Mouse (Mus musculus) lung, embryonic 16.5 days (tissue): ENCODE results near the gene Tob2. TPM values are rescaled to one million over a fixed set of nuclear protein-coding genes. Genes with fewer than 3 reads are reported as not detected.
A peak's percentile ranks its signal among the peaks of the same experiment; 100 is the strongest.

Experiments used
- ATAC-seq: fragments of 200-750 bp; cut with Nextera tagmentation; 2 replicates; pipeline ENCODE4 v1.8.0; 2017; ENCODE audit warnings: low read depth, mild to moderate bottlenecking, moderate library complexity
- H3K27ac ChIP-seq: fragments of 300-500 bp; sonication (generic); 2 replicates; pipeline ENCODE4 v1.5.1; 2014; ENCODE audit warnings: mild to moderate bottlenecking, control low read depth, low read length
- H3K27me3 ChIP-seq: fragments of 300-500 bp; sonication (generic); 2 replicates; pipeline ENCODE4 v1.6.1; 2014; ENCODE audit warnings: low read depth, low read length, mixed read lengths; ENCODE audit not compliant: control insufficient read depth, insufficient read depth
- H3K36me3 ChIP-seq: fragments of 300-500 bp; sonication (generic); 2 replicates; pipeline ENCODE4 v1.6.1; 2014; ENCODE audit warnings: low read length; ENCODE audit not compliant: control insufficient read depth, insufficient read depth
- H3K4me1 ChIP-seq: fragments of 300-500 bp; sonication (generic); replicated peaks from 2 replicates; pipeline ENCODE4 v1.6.1; 2014; ENCODE audit warnings: low read length, mixed read lengths; ENCODE audit not compliant: control insufficient read depth, insufficient read depth
- H3K4me2 ChIP-seq: fragments of 300-500 bp; sonication (generic); 2 replicates; pipeline ENCODE4 v1.6.1; 2014; ENCODE audit warnings: low read depth, low read length, control low read depth
- H3K4me3 ChIP-seq: fragments of 300-500 bp; sonication (generic); 2 replicates; pipeline ENCODE4 v1.5.1; 2014; ENCODE audit warnings: mild to moderate bottlenecking, low read length, control low read depth
- H3K9ac ChIP-seq: fragments of 300-500 bp; sonication (generic); 2 replicates; pipeline ENCODE4 v1.6.1; 2014; ENCODE audit warnings: low read length, control low read depth
- H3K9me3 ChIP-seq: fragments of 300-500 bp; sonication (generic); 2 replicates; pipeline ENCODE4 v1.6.1; 2016; ENCODE audit warnings: low read length; ENCODE audit not compliant: control insufficient read depth
- WGBS: fragments of 180-500 bp; shearing (Covaris S2); extraction: QIAGEN DNeasy Blood & Tissue Kit; methylation state at CpG from one replicate; pipeline ENCODE4 v1.1.7; 2014; 5-methylcytosine and 5-hydroxymethylcytosine counted together
- polyA plus RNA-seq: library from polyadenylated mRNA; unstranded; fragments of >200 nt; fragmentation: Nextera tagmentation; extraction: Ambion mirVana; gene quantifications from 2 replicates; pipeline ENCODE4 v1.2.1, GENCODE M21; 2015

Tob2 gene
- polyA plus RNA-seq, 1 experiment from 2014 or later: 36.0 TPM

- 45% methylated on average over 3 of the region's 3 CpGs for WGBS
- Histone ChIP-seq H3K27ac (no peak overlapping the region), H3K27me3 (no peaks in the 10 kb centered on the region), H3K4me1 (peaks cover 33% of the 10 kb centered on the region), H3K4me3 (no peak overlapping the region), H3K9me3 (no peaks in the 10 kb centered on the region), H3K36me3 (no peaks in the 10 kb centered on the region), H3K4me2 (no peak overlapping the region), H3K9ac (no peak overlapping the region)
- no peak for ATAC-seq
Observed at GRCm38 (mm10) chr15:81834171-81834841, 24.3 kb downstream of the Tob2 start.

- Histone ChIP-seq H3K9ac (no peak overlapping the region), H3K9me3 (no peaks in the 10 kb centered on the region), H3K36me3 (no peaks in the 10 kb centered on the region), H3K27ac (no peak overlapping the region), H3K4me2 (no peak overlapping the region), H3K27me3 (no peaks in the 10 kb centered on the region), H3K4me3 (no peak overlapping the region), H3K4me1 (peaks cover 28% of the 10 kb centered on the region)
- no peak for ATAC-seq
- WGBS: 61% methylated on average over 4 of the region's 4 CpGs
Observed at GRCm38 (mm10) chr15:81833481-81833880, 25.1 kb downstream of the Tob2 start.

GRCm38 (mm10) chr15:81832219-81832618, 26.4 kb downstream of the Tob2 start:
- no peaks in the 10 kb centered on the region; the same call in 1 of the 2 replicates for H3K36me3 ChIP-seq
- no peak for ATAC-seq
- H3K9me3 ChIP-seq: no peaks in the 10 kb centered on the region
- H3K27me3 ChIP-seq: no peaks in the 10 kb centered on the region
- no peak overlapping the region for H3K4me2 ChIP-seq
- WGBS: 46% methylated on average over 3 of the region's 3 CpGs
- H3K27ac ChIP-seq: no peak overlapping the region
- peaks cover 24% of the 10 kb centered on the region for H3K4me1 ChIP-seq
- no peak overlapping the region for H3K4me3 ChIP-seq
- H3K9ac ChIP-seq: no peak overlapping the region

- no peaks in the 10 kb centered on the region for H3K27me3 ChIP-seq
- H3K4me3 ChIP-seq: no peak overlapping the region
- H3K9ac ChIP-seq: peak overlapping the region; percentile 24
- H3K27ac ChIP-seq: peak overlapping the region; percentile 42; the same call in 1 of the 2 replicates
- WGBS: 12% methylated on average over 24 of the region's 24 CpGs
- peaks cover 15% of the 10 kb centered on the region for H3K4me1 ChIP-seq
- ATAC-seq: peak; percentile 92
- H3K36me3 ChIP-seq: no peaks in the 10 kb centered on the region; the same call in 1 of the 2 replicates
- peak overlapping the region; percentile 34 for H3K4me2 ChIP-seq
- H3K9me3 ChIP-seq: no peaks in the 10 kb centered on the region
Observed at GRCm38 (mm10) chr15:81831136-81831825, 27.3 kb downstream of the Tob2 start.

GRCm38 (mm10) chr15:81830530-81830929, 28.1 kb downstream of the Tob2 start:
- 85% methylated on average over 4 of the region's 4 CpGs for WGBS
- peaks cover 8% of the 10 kb centered on the region for H3K4me1 ChIP-seq
- no peak for ATAC-seq
- no peaks in the 10 kb centered on the region for H3K27me3 ChIP-seq
- H3K4me3 ChIP-seq: no peak overlapping the region
- H3K9ac ChIP-seq: no peak overlapping the region
- peaks cover 6% of the 10 kb centered on the region; the same call in 1 of the 2 replicates for H3K36me3 ChIP-seq
- H3K9me3 ChIP-seq: no peaks in the 10 kb centered on the region
- no peak overlapping the region for H3K27ac ChIP-seq
- no peak overlapping the region for H3K4me2 ChIP-seq

- no peak overlapping the region for H3K4me3 ChIP-seq
- H3K4me2 ChIP-seq: no peak overlapping the region
- 45% methylated on average over 2 of the region's 2 CpGs for WGBS
- H3K27ac ChIP-seq: no peak overlapping the region
- no peaks in the 10 kb centered on the region for H3K27me3 ChIP-seq
- no peak overlapping the region for H3K9ac ChIP-seq
- ATAC-seq: no peak
- peaks cover 10% of the 10 kb centered on the region for H3K36me3 ChIP-seq
- H3K9me3 ChIP-seq: no peaks in the 10 kb centered on the region
- H3K4me1 ChIP-seq: peaks cover 8% of the 10 kb centered on the region
Observed at GRCm38 (mm10) chr15:81829208-81829580, 29.4 kb downstream of the Tob2 start.

- Histone ChIP-seq H3K9me3 (no peaks in the 10 kb centered on the region), H3K27me3 (no peaks in the 10 kb centered on the region), H3K4me3 (no peak overlapping the region), H3K27ac (no peak overlapping the region), H3K36me3 (peaks cover 15% of the 10 kb centered on the region), H3K4me2 (no peak overlapping the region), H3K9ac (no peak overlapping the region), H3K4me1 (peaks cover 5% of the 10 kb centered on the region)
- 83% methylated on average over 7 of the region's 7 CpGs for WGBS
- ATAC-seq: no peak
Observed at GRCm38 (mm10) chr15:81828426-81829207, 30.0 kb downstream of the Tob2 start.

- ATAC-seq: no peak
- 50% methylated on average over 3 of the region's 3 CpGs for WGBS
Observed at GRCm38 (mm10) chr15:81824832-81825231, 33.8 kb downstream of the Tob2 start.

GRCm38 (mm10) chr15:81822631-81823030, 36.0 kb downstream of the Tob2 start:
- Histone ChIP-seq H3K4me3 (no peak overlapping the region), H3K27me3 (no peaks in the 10 kb centered on the region), H3K4me2 (no peak overlapping the region), H3K36me3 (peaks cover 37% of the 10 kb centered on the region), H3K9me3 (no peaks in the 10 kb centered on the region), H3K4me1 (no peaks in the 10 kb centered on the region), H3K9ac (no peak overlapping the region), H3K27ac (no peak overlapping the region)
- ATAC-seq: no peak
- WGBS: 75% methylated on average over 3 of the region's 3 CpGs

More at GRCm38 (mm10) chr15:81824832-81825231, 33.8 kb downstream of the Tob2 start:
- no peak overlapping the region for H3K4me3 ChIP-seq
- H3K9ac ChIP-seq: no peak overlapping the region
- no peaks in the 10 kb centered on the region for H3K9me3 ChIP-seq
- H3K27ac ChIP-seq: no peak overlapping the region
- H3K4me1 ChIP-seq: no peaks in the 10 kb centered on the region
- H3K4me2 ChIP-seq: no peak overlapping the region
- H3K36me3 ChIP-seq: peaks cover 30% of the 10 kb centered on the region
- H3K27me3 ChIP-seq: no peaks in the 10 kb centered on the region
